Mouse (Mus musculus) thymus, postnatal 25 days (tissue): ENCODE data around the gene Cacna1d.

ENCODE experiments used
- DNase-seq: peaks from one replicate; pipeline ENCODE4 v3.0.0; 2022

Gene Cacna1d

GRCm38 (mm10) chr14:30196959-30197358 lies 294.3 kb downstream of the Cacna1d start:
- no peak for DNase-seq

DNA sequence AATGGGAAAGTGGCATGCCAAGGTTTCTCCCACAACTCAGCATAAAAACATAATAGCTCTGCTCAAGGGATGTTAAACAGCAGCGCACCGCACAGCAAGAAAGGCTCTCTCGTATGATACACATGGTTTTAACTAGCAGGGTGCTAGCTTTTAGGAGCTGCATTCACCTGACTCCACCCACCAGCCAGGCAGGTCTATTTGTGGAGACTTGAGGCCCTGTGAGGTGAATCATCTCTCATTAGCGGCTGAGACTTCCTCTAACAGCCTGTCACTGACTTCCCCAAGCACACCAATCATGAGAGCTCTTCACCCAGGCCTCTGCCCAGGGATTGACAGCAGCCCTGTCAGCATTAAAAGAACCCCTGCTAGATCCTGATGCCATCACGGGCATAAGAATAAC lies 295.0 kb downstream of the Cacna1d start:
- peak; percentile 29 for DNase-seq

GRCm38 (mm10) chr14:30190308-30190971 lies 300.8 kb downstream of the Cacna1d start:
- no peak for DNase-seq

DNA sequence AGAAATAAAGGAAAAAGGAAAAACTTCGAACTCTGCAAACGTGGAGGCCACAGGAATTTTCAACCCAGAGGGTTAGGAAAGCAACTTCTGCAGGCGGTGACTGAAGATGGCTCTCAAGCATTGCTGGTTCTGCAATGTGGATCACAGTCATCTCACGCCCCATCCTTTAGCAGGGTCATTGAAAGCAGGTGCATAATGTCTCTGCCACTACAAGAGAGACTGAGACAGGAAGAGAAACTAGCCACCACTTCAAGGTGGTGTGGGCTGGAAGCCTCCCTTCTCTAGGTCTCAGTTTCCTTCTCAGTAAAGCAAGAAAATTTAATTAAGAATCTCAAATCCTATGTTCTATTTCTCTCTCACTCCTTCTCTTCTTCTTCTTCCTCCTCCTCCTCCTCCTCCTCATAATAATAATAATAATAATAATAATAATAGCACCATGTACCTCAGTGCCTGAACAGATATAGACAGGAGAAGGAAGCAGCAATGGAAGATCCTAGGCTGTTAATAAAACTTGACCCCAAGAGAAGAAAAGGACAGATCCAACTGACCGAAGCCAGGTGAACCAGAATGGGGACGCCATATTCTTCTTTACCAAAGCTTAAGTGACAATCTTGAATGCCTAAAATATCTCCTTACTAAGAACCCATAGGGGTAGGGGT lies 305.5 kb downstream of the Cacna1d start:
- no peak for DNase-seq

DNA sequence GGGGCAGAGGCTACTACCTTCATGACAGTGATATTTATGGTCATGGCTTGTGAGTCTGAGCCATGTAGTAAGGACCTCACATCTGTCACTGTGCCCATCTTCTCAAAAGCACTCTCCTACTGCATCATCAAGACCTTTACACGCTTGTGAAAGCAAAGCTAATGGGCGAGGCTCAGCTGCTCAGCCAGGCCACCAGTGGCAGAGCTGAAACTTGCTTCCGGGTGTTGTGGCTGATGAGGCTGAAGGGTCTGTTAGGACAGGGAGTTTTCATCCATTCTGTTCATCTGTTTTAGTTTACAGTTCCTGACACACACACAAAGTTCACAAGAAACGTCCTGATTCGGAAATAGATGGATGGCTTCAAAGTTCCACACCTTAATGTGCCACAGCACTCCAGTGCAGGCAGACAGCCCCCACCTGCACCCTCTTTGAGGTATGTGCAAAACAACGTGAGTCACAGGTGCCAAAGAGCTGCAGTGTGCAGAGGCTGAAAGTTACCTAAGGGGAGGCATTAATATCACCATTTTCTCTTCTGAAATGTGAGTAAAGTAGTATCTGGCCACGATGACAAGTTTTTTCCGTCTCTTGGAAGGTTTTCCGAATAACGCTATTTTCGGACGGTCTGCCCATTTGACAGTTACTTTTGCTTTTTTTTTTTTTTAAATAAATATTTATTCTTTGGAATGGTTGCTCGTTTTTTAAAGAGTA lies 306.7 kb downstream of the Cacna1d start:
- DNase-seq, result no peak

DNA sequence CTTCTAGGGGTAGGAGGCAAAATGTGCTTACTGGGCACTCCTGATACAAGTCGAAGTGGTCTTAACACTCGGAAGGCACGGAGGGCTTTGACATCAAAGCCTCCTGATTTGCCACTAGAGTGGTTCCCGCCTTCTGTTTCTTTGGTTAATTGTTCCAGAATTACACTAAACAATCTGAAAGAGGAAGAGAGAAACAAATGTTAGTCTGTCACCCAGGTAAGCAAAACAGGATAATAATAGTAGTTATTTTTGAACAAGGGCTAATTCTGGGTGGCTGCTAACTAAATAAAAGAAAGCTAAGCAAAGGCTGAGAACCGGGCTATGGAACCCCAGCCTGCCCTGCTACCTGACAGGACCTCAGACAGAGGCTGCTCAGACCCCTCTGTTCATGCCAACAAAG lies 307.2 kb downstream of the Cacna1d start:
- DNase-seq, result no peak

- no peak for DNase-seq
Observed at GRCm38 (mm10) chr14:30182624-30183524, 308.4 kb downstream of the Cacna1d start.

DNA sequence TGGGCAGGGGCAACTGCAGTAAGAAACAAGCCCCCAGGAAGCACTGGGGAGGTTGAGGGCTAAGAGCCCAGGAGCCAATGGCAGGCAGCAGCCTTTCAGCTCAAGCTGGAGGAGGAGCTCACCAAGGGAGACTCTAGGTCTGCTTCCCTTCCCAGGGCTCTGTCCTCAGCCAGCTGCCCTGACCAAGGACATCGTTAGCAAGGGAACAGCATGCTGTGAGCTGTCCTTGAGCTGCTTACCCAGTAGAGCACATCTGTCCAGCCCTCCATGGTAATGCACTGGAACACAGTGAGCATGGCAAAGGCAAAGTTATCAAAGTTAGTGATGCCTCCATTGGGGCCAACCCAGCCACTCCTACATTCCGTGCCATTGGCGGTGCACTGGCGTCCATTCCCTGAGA lies 312.9 kb downstream of the Cacna1d start:
- DNase-seq, result no peak

GRCm38 (mm10) chr14:30177850-30178249 lies 313.4 kb downstream of the Cacna1d start:
- DNase-seq, result no peak

GRCm38 (mm10) chr14:30175362-30175761 lies 315.9 kb downstream of the Cacna1d start:
- no peak for DNase-seq

DNA sequence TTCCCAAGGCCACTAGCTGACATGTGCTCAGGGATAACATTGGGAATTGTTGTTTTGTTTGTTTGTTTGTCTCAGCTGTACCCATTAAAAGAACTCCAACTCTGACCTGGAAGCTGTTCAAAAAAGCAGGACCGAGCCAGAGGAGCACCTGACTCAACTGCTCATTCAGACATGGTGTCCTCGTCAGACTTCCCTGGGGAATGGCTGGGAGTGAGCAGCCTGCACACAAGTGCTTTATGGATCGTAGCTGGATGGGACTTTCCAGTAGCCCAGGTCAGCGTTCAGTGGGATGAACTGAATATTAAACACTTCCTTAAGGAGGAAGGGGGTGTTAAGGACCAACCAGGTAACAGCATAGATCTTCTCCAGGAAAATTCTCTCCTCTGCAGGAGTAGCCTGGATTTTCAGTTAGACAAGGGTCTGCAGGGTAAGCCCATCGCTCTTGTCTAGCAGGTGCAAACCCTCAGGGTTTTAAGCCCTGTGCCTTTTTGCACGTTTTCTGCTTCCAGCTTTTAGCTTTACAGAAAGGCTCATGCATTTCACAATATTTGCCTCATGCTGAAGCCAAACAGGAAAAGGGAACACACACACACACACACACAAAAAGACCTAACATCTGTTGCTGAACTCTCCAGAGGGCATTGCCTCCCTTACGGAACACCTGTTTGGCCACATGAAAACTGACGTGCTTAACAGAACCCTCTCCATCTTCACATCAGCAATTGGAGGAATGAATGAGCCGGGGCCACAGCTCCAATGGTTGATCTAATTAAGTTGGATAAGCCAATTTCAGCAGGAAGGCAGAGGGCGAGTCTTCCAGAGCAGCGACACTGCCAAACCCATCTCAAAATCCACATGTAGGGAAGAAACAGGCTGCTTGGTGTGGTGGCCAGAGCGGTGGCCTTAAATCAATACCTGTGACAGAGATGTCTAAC lies 318.2 kb downstream of the Cacna1d start:
- DNase-seq, result no peak

DNA sequence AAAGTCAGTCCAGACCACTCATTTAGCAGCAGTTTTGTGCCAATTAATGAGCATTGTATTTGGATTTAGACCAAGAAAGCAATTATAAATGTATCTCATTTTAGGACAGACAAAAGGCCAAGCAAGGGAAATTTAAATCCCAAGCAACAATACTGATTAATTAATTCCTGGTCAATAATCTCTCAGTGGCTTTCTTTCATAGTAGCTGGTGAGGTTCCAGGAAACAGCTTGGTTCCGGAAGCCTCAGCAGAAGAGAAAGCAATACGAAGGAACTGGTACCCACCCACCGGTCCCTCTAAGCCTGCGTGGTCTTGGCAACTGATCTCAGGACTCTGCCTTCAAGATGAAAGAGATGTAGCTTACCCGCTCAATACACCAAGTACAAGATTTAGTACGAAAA lies 319.7 kb downstream of the Cacna1d start:
- DNase-seq, result no peak

GRCm38 (mm10) chr14:30171008-30171407 lies 320.2 kb downstream of the Cacna1d start:
- no peak for DNase-seq

- DNase-seq, result no peak
Observed at GRCm38 (mm10) chr14:30169455-30169854, 321.8 kb downstream of the Cacna1d start.

DNA sequence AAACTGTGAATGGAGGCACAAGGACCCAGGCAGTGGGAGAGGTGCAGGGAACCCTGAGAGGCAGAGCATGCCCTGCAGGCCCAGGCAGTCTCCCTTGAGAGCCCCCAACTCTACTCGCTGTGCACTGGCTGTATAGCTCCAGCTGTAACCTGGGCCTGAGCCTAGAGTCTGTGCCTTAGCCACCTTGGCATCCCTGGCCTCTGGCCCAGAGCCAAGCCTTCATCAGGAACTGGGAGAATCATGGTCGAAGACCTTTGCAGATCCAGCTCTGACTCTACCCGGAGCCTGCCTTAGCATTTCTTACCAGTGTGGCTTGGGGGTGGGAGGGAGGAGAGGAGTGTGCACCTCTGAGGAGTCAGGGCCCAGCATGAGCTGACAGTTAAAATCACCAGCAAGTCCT lies 322.4 kb downstream of the Cacna1d start:
- DNase-seq, result no peak

GRCm38 (mm10) chr14:30168387-30168786 lies 322.9 kb downstream of the Cacna1d start:
- no peak for DNase-seq

DNA sequence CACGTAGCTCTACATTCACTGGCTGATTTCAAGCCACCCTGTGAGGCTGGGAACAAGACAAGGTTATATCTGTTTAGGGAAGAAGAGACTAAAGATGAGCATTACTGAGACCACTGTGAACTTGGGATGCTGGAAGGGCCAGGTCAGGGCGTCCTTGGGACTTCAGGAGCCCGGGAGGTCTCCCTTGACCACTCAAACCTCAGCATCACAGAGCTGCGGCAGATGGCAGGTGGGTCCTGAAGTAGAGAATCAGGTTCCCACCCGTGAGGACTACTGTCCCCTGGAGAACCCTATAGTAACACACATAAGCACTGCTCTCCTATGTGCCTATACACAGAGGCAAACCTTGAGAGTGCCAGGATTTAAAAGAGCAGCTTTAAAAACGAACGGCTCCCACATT lies 323.6 kb downstream of the Cacna1d start:
- DNase-seq, result no peak

GRCm38 (mm10) chr14:30166036-30166435 lies 325.2 kb downstream of the Cacna1d start:
- no peak for DNase-seq

GRCm38 (mm10) chr14:30163733-30164708 lies 327.2 kb downstream of the Cacna1d start:
- DNase-seq, result no peak

- DNase-seq, result no peak
Observed at GRCm38 (mm10) chr14:30147774-30148173, 343.5 kb downstream of the Cacna1d start.
